Mouse (Mus musculus): ENCODE data around the gene Fcgr2b. TPM values are rescaled to one million over a fixed set of nuclear protein-coding genes. Genes with fewer than 3 reads are reported as not detected.
"Not testable (repeated sequence)": the region's sequence is repeated elsewhere in the genome, so short reads cannot be mapped to it uniquely, and the experiment has no call there.

Gene Fcgr2b
- polyA plus RNA-seq, 1 experiment = 14.7 TPM

DNA sequence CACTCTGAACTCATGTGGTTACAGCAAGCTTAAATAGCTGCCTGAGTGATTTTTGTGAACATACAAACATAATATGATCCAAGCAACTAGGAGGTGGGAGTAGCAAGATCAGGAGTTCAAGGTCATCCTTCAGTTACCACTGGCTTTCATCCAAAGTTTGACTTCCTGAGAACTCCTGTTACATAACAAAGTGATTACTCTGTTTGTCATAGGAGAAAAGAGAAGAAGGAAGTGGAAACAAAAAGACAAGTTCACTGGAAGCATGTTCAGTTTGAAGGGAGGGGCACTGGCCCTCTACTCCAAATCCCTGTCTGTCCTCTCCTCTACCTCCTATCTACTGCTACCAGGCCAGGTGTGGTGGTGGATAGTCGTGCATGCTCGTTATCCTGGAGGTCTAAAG, 16.6 kb downstream of the Fcgr2b start:
- TF ChIP-seq POLR2A (IDR thresholded peaks at IDR 0.05; ENCODE audit: control insufficient read depth, extremely low read depth, insufficient read depth, low read length, poor library complexity) (no peak), CTCF (IDR thresholded peaks at IDR 0.05; ENCODE audit: borderline replicate concordance, control insufficient read depth, extremely low read depth, insufficient read depth, low read length, poor library complexity) (no peak)
- no peak for DNase-seq
- no peak overlapping the region for H3K4me3 ChIP-seq (ENCODE audit: control insufficient read depth, insufficient read depth, low read length)
- 67% methylated on average over 2 of the region's 2 CpGs for WGBS
- H3K36me3 ChIP-seq (ENCODE audit: control insufficient read depth, insufficient read depth, low read length) = no peaks in the 10 kb centered on the region
- H3K27ac ChIP-seq (ENCODE audit: control insufficient read depth, insufficient read depth, low read length) = no peak overlapping the region
- no peaks in the 10 kb centered on the region for H3K4me1 ChIP-seq (replicated peaks; ENCODE audit: control insufficient read depth, insufficient read depth, low read length)
- H3K27me3 ChIP-seq (ENCODE audit: control insufficient read depth, insufficient read depth, low read length) = no peaks in the 10 kb centered on the region

DNA sequence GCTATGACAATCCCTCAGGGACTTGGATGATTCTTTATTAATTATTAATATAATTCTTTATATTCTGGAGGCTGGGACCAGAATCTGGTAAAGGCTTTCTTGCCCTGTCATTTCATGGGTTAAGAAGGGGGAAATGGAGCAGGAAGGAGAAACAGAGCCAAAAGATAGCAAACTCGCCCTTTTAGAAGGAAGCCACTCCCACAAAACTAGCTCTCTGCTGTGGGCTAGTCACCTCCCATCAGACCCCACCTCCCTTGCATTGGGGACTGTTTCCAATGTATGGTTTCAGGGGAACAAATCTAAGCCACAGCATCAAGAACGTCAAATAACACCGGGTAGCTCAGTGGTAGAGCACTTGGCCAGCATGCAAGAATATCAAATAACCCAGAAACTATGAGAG, 18.1 kb downstream of the Fcgr2b start:
- H3K4me1 ChIP-seq (replicated peaks; ENCODE audit: control insufficient read depth, insufficient read depth, low read length) = no peaks in the 10 kb centered on the region
- TF ChIP-seq CTCF (IDR thresholded peaks at IDR 0.05; ENCODE audit: borderline replicate concordance, control insufficient read depth, extremely low read depth, insufficient read depth, low read length, poor library complexity) (no peak), POLR2A (IDR thresholded peaks at IDR 0.05; ENCODE audit: control insufficient read depth, extremely low read depth, insufficient read depth, low read length, poor library complexity) (no peak)
- H3K27ac ChIP-seq (ENCODE audit: control insufficient read depth, insufficient read depth, low read length) = no peak overlapping the region
- DNase-seq = no peak
- no peak overlapping the region for H3K4me3 ChIP-seq (ENCODE audit: control insufficient read depth, insufficient read depth, low read length)
- H3K27me3 ChIP-seq (ENCODE audit: control insufficient read depth, insufficient read depth, low read length) = no peaks in the 10 kb centered on the region
- H3K36me3 ChIP-seq (ENCODE audit: control insufficient read depth, insufficient read depth, low read length) = no peaks in the 10 kb centered on the region
- 29% methylated on average over 3 of the region's 3 CpGs for WGBS

DNA sequence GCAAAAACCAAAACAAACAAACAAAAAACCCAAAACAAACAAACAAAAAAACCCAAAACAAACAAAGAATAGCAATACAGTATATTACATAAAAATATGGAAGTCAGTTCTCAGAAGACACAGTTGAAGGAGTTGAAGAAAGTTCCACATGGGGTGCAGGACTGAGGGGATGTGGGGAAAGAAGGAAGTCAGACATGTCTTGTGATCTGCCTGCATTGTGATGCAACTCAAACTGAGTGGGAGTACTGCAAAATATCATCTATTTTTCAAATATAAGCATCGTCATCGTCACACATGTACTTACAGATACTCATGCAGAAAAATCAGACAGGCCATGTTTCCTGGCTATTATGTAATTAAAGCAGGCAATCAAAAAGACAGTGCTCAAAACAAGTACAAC, 23.2 kb downstream of the Fcgr2b start:
- Histone ChIP-seq H3K4me1 (replicated peaks; ENCODE audit: control insufficient read depth, insufficient read depth, low read length) (no peaks in the 10 kb centered on the region), H3K27ac (ENCODE audit: control insufficient read depth, insufficient read depth, low read length) (no peak overlapping the region), H3K36me3 (ENCODE audit: control insufficient read depth, insufficient read depth, low read length) (no peaks in the 10 kb centered on the region), H3K4me3 (ENCODE audit: control insufficient read depth, insufficient read depth, low read length) (no peak overlapping the region), H3K27me3 (ENCODE audit: control insufficient read depth, insufficient read depth, low read length) (no peaks in the 10 kb centered on the region)
- WGBS = 71% methylated on average over 2 of the region's 2 CpGs
- no peak for DNase-seq
- TF ChIP-seq POLR2A (IDR thresholded peaks at IDR 0.05; ENCODE audit: control insufficient read depth, extremely low read depth, insufficient read depth, low read length, poor library complexity) (no peak), CTCF (IDR thresholded peaks at IDR 0.05; ENCODE audit: borderline replicate concordance, control insufficient read depth, extremely low read depth, insufficient read depth, low read length, poor library complexity) (no peak)

DNA sequence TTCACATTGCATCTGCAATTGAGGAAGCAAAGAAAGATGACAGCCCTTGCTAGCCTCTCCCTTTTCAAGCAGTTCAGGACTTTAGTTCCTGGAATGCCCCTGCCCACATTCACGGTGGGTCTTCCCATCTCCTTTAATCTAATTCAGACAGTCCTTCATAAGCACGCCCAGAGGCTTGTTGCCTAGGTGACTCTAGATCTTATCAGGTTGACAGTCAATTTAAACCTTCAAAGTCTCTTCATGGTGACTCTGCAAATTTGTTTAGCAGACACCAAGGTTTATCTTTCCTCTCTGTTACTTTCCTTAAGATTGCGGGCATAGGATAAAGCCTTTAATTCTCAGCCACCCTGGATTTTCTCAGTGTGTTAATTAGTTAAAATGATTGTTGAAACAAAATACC, 25.6 kb downstream of the Fcgr2b start:
- WGBS = 15% methylated on average over 3 of the region's 3 CpGs
- H3K27me3 ChIP-seq (ENCODE audit: control insufficient read depth, insufficient read depth, low read length) = no peaks in the 10 kb centered on the region
- no peak for DNase-seq
- H3K4me3 ChIP-seq (ENCODE audit: control insufficient read depth, insufficient read depth, low read length) = no peak overlapping the region
- TF ChIP-seq CTCF (IDR thresholded peaks at IDR 0.05; ENCODE audit: borderline replicate concordance, control insufficient read depth, extremely low read depth, insufficient read depth, low read length, poor library complexity) (no peak), POLR2A (IDR thresholded peaks at IDR 0.05; ENCODE audit: control insufficient read depth, extremely low read depth, insufficient read depth, low read length, poor library complexity) (no peak)
- H3K27ac ChIP-seq (ENCODE audit: control insufficient read depth, insufficient read depth, low read length) = no peak overlapping the region
- H3K4me1 ChIP-seq (replicated peaks; ENCODE audit: control insufficient read depth, insufficient read depth, low read length) = no peaks in the 10 kb centered on the region
- H3K36me3 ChIP-seq (ENCODE audit: control insufficient read depth, insufficient read depth, low read length) = no peaks in the 10 kb centered on the region

DNA sequence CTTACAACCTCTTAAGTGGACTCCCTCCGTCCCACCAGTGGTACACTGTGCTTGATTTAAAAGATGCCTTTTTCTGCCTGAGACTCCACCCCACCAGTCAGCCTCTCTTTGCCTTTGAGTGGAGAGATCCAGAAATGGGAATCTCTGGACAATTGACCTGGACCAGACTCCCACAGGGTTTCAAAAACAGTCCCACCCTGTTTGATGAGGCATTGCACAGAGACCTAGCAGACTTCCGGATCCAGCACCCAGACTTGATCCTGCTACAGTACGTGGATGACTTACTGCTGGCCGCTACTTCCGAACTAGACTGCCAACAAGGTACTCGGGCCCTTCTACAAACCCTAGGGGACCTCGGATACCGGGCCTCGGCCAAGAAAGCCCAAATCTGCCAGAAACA, 31.4 kb downstream of the Fcgr2b start:
- H3K4me1 ChIP-seq (replicated peaks; ENCODE audit: control insufficient read depth, insufficient read depth, low read length); H3K27ac ChIP-seq (ENCODE audit: control insufficient read depth, insufficient read depth, low read length); DNase-seq; H3K4me3 ChIP-seq (ENCODE audit: control insufficient read depth, insufficient read depth, low read length); H3K27me3 ChIP-seq (ENCODE audit: control insufficient read depth, insufficient read depth, low read length); H3K36me3 ChIP-seq (ENCODE audit: control insufficient read depth, insufficient read depth, low read length): not testable (repeated sequence)
- WGBS = 97% methylated on average over 9 of the region's 9 CpGs

DNA sequence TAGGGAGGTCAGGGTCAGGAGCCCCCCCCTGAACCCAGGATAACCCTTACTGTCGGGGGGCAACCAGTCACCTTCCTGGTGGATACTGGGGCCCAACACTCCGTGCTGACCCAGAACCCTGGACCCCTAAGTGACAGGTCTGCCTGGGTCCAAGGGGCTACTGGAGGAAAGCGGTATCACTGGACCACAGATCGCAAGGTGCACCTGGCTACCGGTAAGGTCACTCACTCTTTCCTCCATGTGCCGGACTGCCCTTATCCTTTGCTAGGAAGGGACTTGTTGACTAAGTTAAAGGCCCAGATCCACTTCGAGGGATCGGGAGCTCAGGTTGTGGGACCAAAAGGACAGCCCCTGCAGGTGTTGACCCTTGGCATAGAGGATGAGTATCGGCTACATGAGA, 32.2 kb downstream of the Fcgr2b start:
- not testable (repeated sequence) for H3K27ac ChIP-seq (ENCODE audit: control insufficient read depth, insufficient read depth, low read length); H3K27me3 ChIP-seq (ENCODE audit: control insufficient read depth, insufficient read depth, low read length); H3K4me3 ChIP-seq (ENCODE audit: control insufficient read depth, insufficient read depth, low read length); DNase-seq; H3K36me3 ChIP-seq (ENCODE audit: control insufficient read depth, insufficient read depth, low read length); H3K4me1 ChIP-seq (replicated peaks; ENCODE audit: control insufficient read depth, insufficient read depth, low read length)
- WGBS = 95% methylated on average over 9 of the region's 9 CpGs

DNA sequence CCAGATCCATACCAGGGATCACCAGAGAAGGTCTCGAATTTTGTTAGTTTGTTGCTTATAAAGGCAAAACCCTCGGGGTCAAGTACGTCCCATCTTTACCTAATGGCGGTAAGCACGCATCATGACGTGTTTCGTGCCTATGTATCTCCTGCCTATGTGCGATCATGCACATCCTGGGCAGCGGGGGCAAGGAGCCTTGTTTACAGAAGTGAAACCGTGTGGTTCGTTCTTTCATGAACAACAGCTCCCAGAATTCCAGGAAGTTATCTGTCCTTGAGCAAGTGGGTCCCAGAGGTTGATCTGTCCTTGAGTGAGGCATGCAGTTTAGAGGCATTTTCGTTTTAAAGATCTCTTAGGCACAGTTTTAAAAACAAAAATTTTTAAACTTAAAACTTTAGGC, 37.1 kb downstream of the Fcgr2b start:
- H3K4me1 ChIP-seq (replicated peaks; ENCODE audit: control insufficient read depth, insufficient read depth, low read length) = no peaks in the 10 kb centered on the region; the same call in 1 of the 2 replicates
- no peak overlapping the region for H3K4me3 ChIP-seq (ENCODE audit: control insufficient read depth, insufficient read depth, low read length)
- no peaks in the 10 kb centered on the region for H3K27me3 ChIP-seq (ENCODE audit: control insufficient read depth, insufficient read depth, low read length)
- H3K36me3 ChIP-seq (ENCODE audit: control insufficient read depth, insufficient read depth, low read length) = no peaks in the 10 kb centered on the region
- WGBS = 93% methylated on average over 12 of the region's 12 CpGs
- TF ChIP-seq CTCF (IDR thresholded peaks at IDR 0.05; ENCODE audit: borderline replicate concordance, control insufficient read depth, extremely low read depth, insufficient read depth, low read length, poor library complexity) (no peak), POLR2A (IDR thresholded peaks at IDR 0.05; ENCODE audit: control insufficient read depth, extremely low read depth, insufficient read depth, low read length, poor library complexity) (no peak)
- H3K27ac ChIP-seq (ENCODE audit: control insufficient read depth, insufficient read depth, low read length) = no peak overlapping the region
- DNase-seq = no peak
